Mouse (Mus musculus) T-cell, adult 2 months (primary cell): Measurements from ENCODE around the gene Thsd4.

Experiments
- DNase-seq: peaks from one replicate; pipeline ENCODE4 v3.0.0; 2022; ENCODE audit warnings: low spot score

Gene Thsd4

DNA sequence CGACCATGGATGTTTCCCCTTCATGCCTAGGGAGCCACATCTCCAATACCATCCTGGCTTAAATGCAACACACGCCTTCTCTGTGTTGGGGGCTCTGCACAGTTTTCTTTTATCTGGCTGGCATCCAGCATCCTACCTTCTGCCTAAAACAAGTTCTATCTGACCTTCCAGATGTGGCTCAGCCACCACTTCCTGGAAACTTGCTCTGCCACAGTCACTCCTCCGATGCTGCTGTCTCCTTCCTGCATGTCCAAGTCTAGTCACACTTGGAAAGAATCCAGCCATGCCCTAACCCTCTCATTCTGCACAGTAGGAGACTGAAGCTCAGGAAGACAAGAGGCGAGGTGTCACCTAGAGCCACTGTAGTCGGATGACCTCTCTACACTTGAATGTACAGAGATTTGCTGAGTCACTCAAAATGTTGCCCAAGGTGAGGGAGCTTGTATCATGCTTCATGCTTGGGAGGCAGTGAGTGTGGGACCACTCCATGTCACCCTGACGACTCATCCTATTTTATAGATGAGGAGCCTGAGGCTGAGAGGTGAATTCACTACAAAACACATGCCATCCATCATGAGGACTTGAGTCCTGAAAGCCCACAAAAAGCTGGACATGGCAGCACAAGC lies 259.2 kb downstream of the Thsd4 start:
- DNase-seq, result no peak

DNA sequence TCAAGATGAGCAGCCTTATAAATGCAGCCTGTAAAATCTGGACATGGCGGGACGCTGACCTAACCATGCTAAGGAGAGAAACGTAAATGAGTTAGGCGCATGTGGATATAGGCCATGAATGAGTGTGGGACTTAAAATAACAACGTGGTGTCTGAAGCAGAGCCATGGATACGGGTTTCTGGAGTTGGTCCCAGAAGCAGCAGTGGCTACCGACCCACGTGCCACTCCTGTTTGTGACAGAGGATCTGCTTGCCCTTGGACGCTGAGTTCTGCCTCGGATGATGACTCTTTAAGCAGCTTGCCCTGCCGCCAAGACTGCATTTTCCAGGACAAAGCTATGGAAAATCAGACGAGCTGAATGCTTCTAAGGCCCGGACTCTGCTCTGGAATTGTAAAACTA lies 262.2 kb downstream of the Thsd4 start:
- no peak for DNase-seq

GRCm38 (mm10) chr9:60251765-60252164 lies 270.1 kb downstream of the Thsd4 start:
- DNase-seq, result no peak

- no peak for DNase-seq
Observed at GRCm38 (mm10) chr9:60250403-60250802, 271.4 kb downstream of the Thsd4 start.

GRCm38 (mm10) chr9:60247998-60248397 lies 273.8 kb downstream of the Thsd4 start:
- DNase-seq, result no peak

- no peak for DNase-seq
Observed at GRCm38 (mm10) chr9:60244943-60245342, 276.9 kb downstream of the Thsd4 start.

- no peak for DNase-seq
Observed at GRCm38 (mm10) chr9:60243503-60243902, 278.3 kb downstream of the Thsd4 start.

- DNase-seq, result no peak
Observed at GRCm38 (mm10) chr9:60237667-60238066, 284.2 kb downstream of the Thsd4 start.

DNA sequence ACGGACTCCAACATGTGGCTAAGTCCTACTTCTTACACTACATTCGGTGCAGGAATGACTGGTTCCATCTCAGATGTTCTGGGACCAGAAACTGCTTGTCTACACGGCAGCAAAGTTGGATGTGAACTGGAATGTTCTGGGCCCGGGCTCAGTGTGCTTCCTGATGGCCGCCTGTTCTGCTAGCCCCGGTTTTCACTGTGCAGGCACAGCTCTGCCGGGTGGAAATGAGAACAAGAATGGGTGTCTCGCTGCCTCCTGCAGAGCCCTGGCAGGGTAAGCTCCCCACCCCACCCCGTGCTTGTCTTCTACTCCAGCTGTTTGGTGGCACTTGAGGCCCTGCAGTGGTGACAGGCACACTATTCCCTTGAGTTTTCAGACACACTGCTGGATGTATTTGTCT lies 285.7 kb downstream of the Thsd4 start:
- no peak for DNase-seq

GRCm38 (mm10) chr9:60234233-60235115 lies 287.4 kb downstream of the Thsd4 start:
- no peak for DNase-seq

GRCm38 (mm10) chr9:60231981-60232881 lies 289.6 kb downstream of the Thsd4 start:
- no peak for DNase-seq

- no peak for DNase-seq
Observed at GRCm38 (mm10) chr9:60229496-60229895, 292.4 kb downstream of the Thsd4 start.

DNA sequence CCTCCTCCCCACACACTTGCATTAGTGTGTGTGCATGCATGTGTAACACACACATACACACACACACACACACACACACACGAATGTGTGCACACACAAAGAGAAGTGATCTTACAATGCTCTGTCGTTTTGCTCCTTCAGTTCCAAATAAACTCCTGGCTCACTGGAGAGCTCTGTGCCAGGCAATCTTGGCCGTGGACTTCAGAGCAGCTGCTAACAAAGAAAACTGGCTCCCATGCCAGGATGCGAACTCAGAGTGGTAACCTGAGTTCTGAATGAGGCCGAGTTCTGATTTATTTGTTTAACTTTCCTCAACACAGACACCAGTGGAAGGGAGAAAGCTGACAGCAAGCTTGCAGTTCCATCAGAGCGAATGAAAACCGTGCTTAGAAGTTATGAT lies 294.1 kb downstream of the Thsd4 start:
- no peak for DNase-seq

DNA sequence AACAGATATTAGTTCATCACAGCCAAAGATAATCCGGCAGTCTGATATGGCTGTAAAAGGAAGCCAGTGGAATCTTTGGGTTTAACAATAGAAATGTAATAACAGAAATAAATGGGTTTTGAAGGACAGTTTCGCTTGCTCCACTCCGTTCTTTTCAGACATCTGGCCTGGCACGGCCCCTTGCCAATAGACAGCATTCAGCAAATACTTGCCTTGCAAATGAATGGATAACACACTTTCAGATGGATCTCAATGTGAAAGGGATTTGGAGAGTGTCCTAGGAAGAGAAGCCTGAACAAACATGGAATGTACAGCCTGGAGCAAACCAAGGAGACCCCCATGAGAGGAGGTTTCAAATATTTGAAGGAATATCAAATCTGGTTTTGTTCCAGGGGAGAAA lies 295.2 kb downstream of the Thsd4 start:
- DNase-seq, result no peak

GRCm38 (mm10) chr9:60226155-60226554 lies 295.7 kb downstream of the Thsd4 start:
- DNase-seq, result no peak

GRCm38 (mm10) chr9:60225453-60225852 lies 296.4 kb downstream of the Thsd4 start:
- DNase-seq, result no peak

DNA sequence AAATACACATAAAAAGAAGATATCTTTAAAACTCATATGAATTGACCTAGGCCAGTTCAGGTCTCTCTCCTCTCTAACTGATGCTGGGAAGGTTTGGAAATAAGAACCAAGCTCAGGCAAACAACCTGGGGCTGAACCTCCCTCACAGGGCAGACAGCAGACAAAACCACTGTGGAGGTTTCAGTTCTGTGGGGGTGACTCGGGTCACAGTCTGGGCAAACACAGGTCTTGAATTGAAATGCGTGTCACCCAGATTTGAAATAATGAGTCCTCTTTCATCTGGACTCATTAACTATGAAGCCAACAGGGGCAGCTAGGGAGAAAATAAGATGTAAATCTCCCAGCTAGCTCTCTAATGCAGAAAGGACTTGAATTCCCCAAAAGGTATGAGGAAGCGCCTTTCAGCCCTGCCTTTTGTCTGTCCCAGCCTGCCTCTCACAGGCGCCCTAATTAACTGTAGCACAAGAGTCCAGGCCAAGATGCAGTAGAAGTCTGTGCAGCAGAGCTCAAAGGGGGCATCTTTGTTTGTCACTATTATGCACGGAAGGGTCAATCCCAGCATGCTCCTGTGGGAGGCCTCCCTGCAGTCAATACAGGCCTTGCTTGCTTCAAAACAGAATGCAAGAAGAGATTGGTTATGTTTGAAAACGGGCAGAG lies 297.7 kb downstream of the Thsd4 start:
- DNase-seq, result no peak

- no peak for DNase-seq
Observed at GRCm38 (mm10) chr9:60220431-60220830, 301.4 kb downstream of the Thsd4 start.

GRCm38 (mm10) chr9:60218396-60218795 lies 303.4 kb downstream of the Thsd4 start:
- DNase-seq, result no peak

- no peak for DNase-seq
Observed at GRCm38 (mm10) chr9:60216029-60216428, 305.8 kb downstream of the Thsd4 start.

GRCm38 (mm10) chr9:60213111-60213510 lies 308.7 kb downstream of the Thsd4 start:
- no peak for DNase-seq

- no peak for DNase-seq
Observed at GRCm38 (mm10) chr9:60208843-60209242, 313.0 kb downstream of the Thsd4 start.
